ENCODE assay signal across 14 mouse cellular contexts in genomic region chr17:23980297-23980909, GRCm38 (mm10). TPM values are rescaled to one million over a fixed set of nuclear protein-coding genes. Genes with fewer than 3 reads are reported as not detected.
DNase-seq lines count a peak whose midpoint lies in the region; ATAC-seq and TF ChIP-seq lines count a peak whose summit lies in the region.
"Had no signal": no experiment of that assay in that cellular context is flagged by ENCODE, and none has a peak within 500 bp of the region (broad histone marks: within the 10 kb centered on the region; RNA-seq: fewer than 3 reads in every experiment).

Gene Prss30, minus strand, starts transcription at chr17:23980566.

- no peak for TF ChIP-seq POLR2A in CH12.LX (IDR thresholded peaks at IDR 0.05; ENCODE audit: low read depth, low read length)

- DNase-seq in CH12.LX (ENCODE audit: extremely low read depth), result peak; percentile 81
- no peak for DNase-seq in urinary bladder, adult 18-20 months (ENCODE audit: low spot score in 2 of 2)
- no peak for DNase-seq in gastrocnemius, adult 18-20 months (ENCODE audit: low spot score)
- DNase-seq in frontal cortex, postnatal 14 days (ENCODE audit: low spot score in 2 of 2), result no peak
- DNase-seq: heart, postnatal 36 days; kidney, adult 9 months had no signal

- no peak within 1 kb of the TSS for H3K4me3 ChIP-seq in C2C12 (ENCODE audit: insufficient read depth, poor library complexity, severe bottlenecking)
- H3K4me3 ChIP-seq in CH12.LX (replicated peaks in 1 of 3; ENCODE audit: low read depth in 2 of 3, low read length in 2 of 3, poor library complexity in 1 of 3), result no peak within 1 kb of the TSS
- no peak within 1 kb of the TSS for H3K4me3 ChIP-seq in intestine, embryonic 16.5 days (ENCODE audit: low read length)
- H3K4me3 ChIP-seq: embryonic facial prominence, embryonic 15.5 days; heart, adult 2 months; limb, embryonic 12.5 days had no signal

- no peak for TF ChIP-seq CTCF in C2C12 (IDR thresholded peaks at IDR 0.05; ENCODE audit: control insufficient read depth, insufficient read depth, insufficient read length)
- no peak for TF ChIP-seq CTCF in CH12.LX (conservative IDR thresholded peaks at IDR 0.05 in 1 of 2, IDR thresholded peaks at IDR 0.05 in 1 of 2; ENCODE audit: low read depth in 2 of 2, low read length in 2 of 2)

- H3K79me3 ChIP-seq in C2C12 (ENCODE audit: low read depth), result no peaks in the 10 kb centered on the region

- peak; percentile 36; the same call in 1 of the 2 replicates for ATAC-seq in intestine, embryonic 16.5 days
- ATAC-seq in monocyte, adult 5-6 weeks (replicated peaks; ENCODE audit: insufficient number of reproducible peaks, low FRiP score, low TSS enrichment, poor library complexity, severe bottlenecking), result peak; percentile 64
- ATAC-seq: forebrain, embryonic 14.5 days had no signal

- 66% methylated on average over 10 of the region's 10 CpGs for WGBS in intestine, embryonic 16.5 days

- in situ Hi-C loops in CH12.LX (cut with MboI; ENCODE audit: low pct_ligation_motif_present, low pct_unique_long_range_greater_than_20kb, low sequenced_read_pairs), result no loop called here

- peak; percentile 73 for TF ChIP-seq EP300 in CH12.LX (IDR thresholded peaks at IDR 0.05; ENCODE audit: low read length)

- no peaks in the 10 kb centered on the region for H3K9me3 ChIP-seq in CH12.LX (replicated peaks; ENCODE audit: low read length)
- no peaks in the 10 kb centered on the region for H3K9me3 ChIP-seq in intestine, embryonic 16.5 days (ENCODE audit: control insufficient read depth, low read length)
- H3K9me3 ChIP-seq: embryonic facial prominence, embryonic 15.5 days; G1E; limb, embryonic 12.5 days had no signal

- no peaks in the 10 kb centered on the region for H3K36me3 ChIP-seq in C2C12 (ENCODE audit: control insufficient read depth, insufficient read depth)
- no peaks in the 10 kb centered on the region for H3K36me3 ChIP-seq in CH12.LX (replicated peaks in 1 of 2; ENCODE audit: control insufficient read depth in 1 of 2, insufficient read depth in 1 of 2, low read length in 1 of 2)
- no peaks in the 10 kb centered on the region for H3K36me3 ChIP-seq in intestine, embryonic 16.5 days (ENCODE audit: control insufficient read depth, insufficient read depth, low read length)
- H3K36me3 ChIP-seq: embryonic facial prominence, embryonic 15.5 days; G1E; limb, embryonic 12.5 days had no signal

- no peak within 1 kb of the TSS for H3K9ac ChIP-seq in CH12.LX (ENCODE audit: insufficient read depth, low read depth)
- H3K9ac ChIP-seq in intestine, embryonic 16.5 days (ENCODE audit: low read depth, low read length), result no peak within 1 kb of the TSS; the same call in 1 of the 2 replicates
- H3K9ac ChIP-seq: embryonic facial prominence, embryonic 15.5 days; limb, embryonic 12.5 days had no signal

- dilution Hi-C loops in CH12.LX (cut with MboI; ENCODE audit: extremely low pct_ligation_motif_present, extremely low pct_unique_long_range_greater_than_20kb, low sequenced_read_pairs), result no loop called here

- H3K79me2 ChIP-seq in C2C12 (ENCODE audit: control insufficient read depth, insufficient read depth) (no peaks in the 10 kb centered on the region), CH12.LX (replicated peaks; ENCODE audit: control insufficient read depth, extremely low read depth, insufficient read depth, poor library complexity, severe bottlenecking) (no peaks in the 10 kb centered on the region)

- H3K27me3 ChIP-seq in C2C12 (ENCODE audit: control insufficient read depth, insufficient read depth, insufficient read length) (no peaks in the 10 kb centered on the region), CH12.LX (replicated peaks) (peaks cover 5% of the 10 kb centered on the region)
- no peaks in the 10 kb centered on the region for H3K27me3 ChIP-seq in intestine, embryonic 16.5 days (replicated peaks; ENCODE audit: control insufficient read depth, insufficient read depth, low read length)
- H3K27me3 ChIP-seq: embryonic facial prominence, embryonic 15.5 days; limb, embryonic 12.5 days had no signal

- peaks cover 15 to 48% of the 10 kb centered on the region in 2 experiments for H3K4me1 ChIP-seq in CH12.LX (ENCODE audit: control insufficient read depth in 1 of 2, insufficient read depth in 2 of 2)
- H3K4me1 ChIP-seq in intestine, embryonic 16.5 days (ENCODE audit: control insufficient read depth, insufficient read depth, low read length), result peaks cover 12% of the 10 kb centered on the region
- H3K4me1 ChIP-seq: embryonic facial prominence, embryonic 15.5 days; limb, embryonic 12.5 days had no signal

- TF ChIP-seq RAD21 in CH12.LX (IDR thresholded peaks at IDR 0.05; ENCODE audit: low read depth, low read length), result no peak

- H3K4me2 ChIP-seq in CH12.LX (ENCODE audit: insufficient read depth, low read depth, poor library complexity, severe bottlenecking), result 0 out of 2 replicates have a peak within 1 kb of the TSS, but pooled peaks have one; percentile 18
- no peak within 1 kb of the TSS for H3K4me2 ChIP-seq in intestine, embryonic 16.5 days (ENCODE audit: low read depth, low read length)
- H3K4me2 ChIP-seq: embryonic facial prominence, embryonic 15.5 days; limb, embryonic 12.5 days had no signal

- no peak within 1 kb of the TSS for H3K27ac ChIP-seq in CH12.LX (ENCODE audit: insufficient read depth, low read depth)
- peak within 1 kb of the TSS; percentile 28 for H3K27ac ChIP-seq in intestine, embryonic 16.5 days (ENCODE audit: low read length)
- H3K27ac ChIP-seq: embryonic facial prominence, embryonic 15.5 days; heart, adult 2 months; limb, embryonic 12.5 days had no signal

- no peak within 1 kb of the TSS for H3ac ChIP-seq in C2C12 (ENCODE audit: control insufficient read depth, insufficient read length, low read depth)

TF ChIP-seq in C2C12, 6 proteins besides CTCF, POLR2A, EP300 and RAD21:
- TF ChIP-seq MYOD1 (IDR thresholded peaks at IDR 0.05; ENCODE audit: control insufficient read depth, insufficient read length, low read depth), result peak; percentile 36
- no peak for TF ChIP-seq MAX (IDR thresholded peaks at IDR 0.05)
- no peak for TF ChIP-seq USF1 (IDR thresholded peaks at IDR 0.05; ENCODE audit: low read depth)
- no peak for TF ChIP-seq MYOG (IDR thresholded peaks at IDR 0.05; ENCODE audit: control insufficient read depth, extremely low read depth, insufficient read length)

TF ChIP-seq in CH12.LX, 34 proteins besides CTCF, POLR2A, EP300 and RAD21:
- peak; percentile 96 for TF ChIP-seq ZNF384 (IDR thresholded peaks at IDR 0.05; ENCODE audit: low read depth, low read length)
- peak; percentile 64 for TF ChIP-seq ETS1 (conservative IDR thresholded peaks at IDR 0.05; ENCODE audit: low read depth, low read length)
- TF ChIP-seq TCF12 (IDR thresholded peaks at IDR 0.05; ENCODE audit: low read depth, low read length), result peak; percentile 49; the same call in 1 of the 2 replicates
- TF ChIP-seq MAZ (IDR thresholded peaks at IDR 0.05; ENCODE audit: low read depth, low read length), result no peak
- no peak for TF ChIP-seq UBTF (IDR thresholded peaks at IDR 0.05; ENCODE audit: low read depth, low read length)
- TF ChIP-seq ZMIZ1 (IDR thresholded peaks at IDR 0.05; ENCODE audit: low read depth, low read length), result no peak
- TF ChIP-seq BHLHE40 (IDR thresholded peaks at IDR 0.05; ENCODE audit: low read depth, low read length), result no peak
- 0 out of 2 replicates have a peak, but pooled peaks have one; percentile 32 for TF ChIP-seq JUND (conservative IDR thresholded peaks at IDR 0.05; ENCODE audit: low read depth, low read length)
- no peak for TF ChIP-seq NELFE (IDR thresholded peaks at IDR 0.05; ENCODE audit: low read depth, low read length)
- TF ChIP-seq PAX5 (IDR thresholded peaks at IDR 0.05; ENCODE audit: low read length), result no peak
- TF ChIP-seq MAX (IDR thresholded peaks at IDR 0.05; ENCODE audit: low read length), result no peak
- no peak for TF ChIP-seq USF1 (IDR thresholded peaks at IDR 0.05; ENCODE audit: low read depth, low read length)
- no peak for TF ChIP-seq HCFC1 (IDR thresholded peaks at IDR 0.05; ENCODE audit: low read depth, low read length)
- no peak for TF ChIP-seq GABPA (IDR thresholded peaks at IDR 0.05; ENCODE audit: insufficient replicate concordance, low read depth, low read length)
- TF ChIP-seq RCOR1 (conservative IDR thresholded peaks at IDR 0.05; ENCODE audit: low read depth, low read length), result no peak
- 0 out of 2 replicates have a peak, but pooled peaks have one; percentile 51 for TF ChIP-seq MXI1 (IDR thresholded peaks at IDR 0.05; ENCODE audit: low read depth, low read length)
- TF ChIP-seq USF2 (conservative IDR thresholded peaks at IDR 0.05; ENCODE audit: low read depth, low read length), result no peak
- TF ChIP-seq MYC (IDR thresholded peaks at IDR 0.05; ENCODE audit: low read depth, low read length), result no peak
- TF ChIP-seq JUN (IDR thresholded peaks at IDR 0.05; ENCODE audit: insufficient read depth, low read depth, low read length), result peak; percentile 34; the same call in 1 of the 2 replicates
- no peak for TF ChIP-seq POLR2AphosphoS2 (IDR thresholded peaks at IDR 0.05; ENCODE audit: low read depth, low read length)
- TF ChIP-seq CHD1 (IDR thresholded peaks at IDR 0.05; ENCODE audit: low read depth, low read length), result no peak
- TF ChIP-seq ZC3H11A (IDR thresholded peaks at IDR 0.05; ENCODE audit: low read depth, low read length), result no peak
- TF ChIP-seq SMC3 (IDR thresholded peaks at IDR 0.05; ENCODE audit: low read depth, low read length), result no peak
- TF ChIP-seq E2F4 (IDR thresholded peaks at IDR 0.05; ENCODE audit: insufficient replicate concordance, low read depth, low read length), result no peak
- TF ChIP-seq IRF4 (IDR thresholded peaks at IDR 0.05; ENCODE audit: low read depth, low read length), result peak; percentile 87

RNA-seq across cellular contexts. Expression of gene Prss30, which starts in this region (rescaled TPM):
- 0.04 TPM for polyA plus RNA-seq in C2C12 (2012; fragmentation: generic; extraction: Trizol)
- 0.08 TPM in 1 of 2 replicates, not detected in the other for total RNA-seq in CH12.LX (2012; rRNA removed)
- 0.30 and 0.57 TPM in 2 replicates for total RNA-seq in CH12.LX (2014; rRNA removed)
- 0.63 and 0.69 TPM in 2 replicates for polyA plus RNA-seq in CH12.LX (2012; ENCODE audit: insufficient read length, low read depth)
- 3.2 and 4.3 TPM in 2 replicates for polyA plus RNA-seq in intestine, embryonic 16.5 days (2015; fragmentation: Nextera tagmentation; extraction: Ambion mirVana)
- total RNA-seq in monocyte, adult 5-6 weeks (2017), result 0.76 to 1.2 TPM in 2 of 3 replicates, not detected in the other
- total RNA-seq in gastrocnemius, adult 18-20 months (2021), result not detected
- total RNA-seq: G1E; heart, adult 2 months; heart, postnatal 36 days had no signal
- polyA plus RNA-seq: embryonic facial prominence, embryonic 15.5 days; forebrain, embryonic 14.5 days; G1E; limb, embryonic 12.5 days had no signal

Comparison
In these comparisons a context has a peak if more than half of its experiments do, and no peak if none do; other contexts are left out.
1. Peak in DNase-seq and H3K4me2 ChIP-seq in CH12.LX; RNA of the gene not detected or under 1 TPM.